Mouse (Mus musculus) lung, embryonic 15.5 days (tissue): ENCODE results near the gene Gm884. TPM values are rescaled to one million over a fixed set of nuclear protein-coding genes. Genes with fewer than 3 reads are reported as not detected.

Experiments used
- ATAC-seq: fragments of 200-750 bp; cut with Nextera tagmentation; 2 replicates; pipeline ENCODE4 v1.8.0; 2017; ENCODE audit warnings: moderate number of reproducible peaks, borderline replicate concordance; ENCODE audit not compliant: low FRiP score, low TSS enrichment; ENCODE audit errors: extremely low read depth
- H3K27ac ChIP-seq: fragments of 300-500 bp; sonication (generic); 2 replicates; pipeline ENCODE4 v1.5.1; 2015; ENCODE audit warnings: moderate library complexity, mild to moderate bottlenecking, inconsistent platforms
- H3K27me3 ChIP-seq: fragments of 300-500 bp; sonication (generic); 2 replicates; pipeline ENCODE4 v1.6.1; 2015; ENCODE audit warnings: inconsistent platforms
- H3K36me3 ChIP-seq: fragments of 300-500 bp; sonication (generic); 2 replicates; pipeline ENCODE4 v1.6.1; 2015; ENCODE audit warnings: inconsistent platforms
- H3K4me1 ChIP-seq: fragments of 300-500 bp; sonication (generic); 2 replicates; pipeline ENCODE4 v1.6.1; 2015; ENCODE audit warnings: inconsistent platforms
- H3K4me2 ChIP-seq: fragments of 300-500 bp; sonication (generic); 2 replicates; pipeline ENCODE4 v1.6.1; 2015; ENCODE audit warnings: inconsistent platforms, mild to moderate bottlenecking, moderate library complexity
- H3K4me3 ChIP-seq: fragments of 300-500 bp; sonication (generic); 2 replicates; pipeline ENCODE4 v1.5.1; 2015; ENCODE audit warnings: mild to moderate bottlenecking, inconsistent platforms
- H3K9ac ChIP-seq: fragments of 300-500 bp; sonication (generic); 2 replicates; pipeline ENCODE4 v1.6.1; 2015; ENCODE audit warnings: inconsistent platforms
- H3K9me3 ChIP-seq: fragments of 300-500 bp; sonication (generic); 2 replicates; pipeline ENCODE4 v1.6.1; 2016; ENCODE audit warnings: inconsistent platforms
- WGBS: fragments of 180-500 bp; shearing (Covaris S2); methylation state at CpG from one replicate; pipeline ENCODE4 v1.1.7; 2015; 5-methylcytosine and 5-hydroxymethylcytosine counted together
- polyA plus RNA-seq: library from polyadenylated mRNA; unstranded; fragments of >200 nt; fragmentation: Nextera tagmentation; extraction: Ambion mirVana; gene quantifications from 2 replicates; pipeline ENCODE4 v1.2.1, GENCODE M21; 2015

Gm884 gene
- not detected in 2 replicates for polyA plus RNA-seq

DNA sequence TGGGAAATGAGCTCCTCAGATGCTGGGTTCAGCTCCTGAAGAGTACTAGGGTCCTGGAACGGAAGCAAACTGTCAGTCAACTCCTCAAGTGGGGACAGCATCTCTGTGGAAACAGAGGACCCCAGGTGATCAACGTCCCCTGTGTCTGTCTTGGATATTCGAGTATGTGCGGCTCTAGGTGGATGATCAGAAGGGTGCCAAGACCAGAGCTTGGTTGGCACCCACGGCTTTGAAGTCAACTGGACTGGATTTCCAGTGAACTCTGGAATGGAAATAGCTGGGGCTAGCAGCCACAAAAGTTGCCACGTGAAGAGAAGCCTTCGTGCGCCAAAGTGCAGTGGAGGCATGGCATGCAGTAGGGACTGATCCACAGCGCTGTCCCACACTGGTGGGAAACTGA, at the start of gene Gm884:
Gm884 (minus strand) TSS at position 101 of the 400 bp plus-strand sequence.
- H3K27ac ChIP-seq = no peak within 1 kb of the TSS
- H3K9me3 ChIP-seq = no peaks in the 10 kb centered on the region
- WGBS = 76% methylated on average over 9 of the region's 9 CpGs

DNA sequence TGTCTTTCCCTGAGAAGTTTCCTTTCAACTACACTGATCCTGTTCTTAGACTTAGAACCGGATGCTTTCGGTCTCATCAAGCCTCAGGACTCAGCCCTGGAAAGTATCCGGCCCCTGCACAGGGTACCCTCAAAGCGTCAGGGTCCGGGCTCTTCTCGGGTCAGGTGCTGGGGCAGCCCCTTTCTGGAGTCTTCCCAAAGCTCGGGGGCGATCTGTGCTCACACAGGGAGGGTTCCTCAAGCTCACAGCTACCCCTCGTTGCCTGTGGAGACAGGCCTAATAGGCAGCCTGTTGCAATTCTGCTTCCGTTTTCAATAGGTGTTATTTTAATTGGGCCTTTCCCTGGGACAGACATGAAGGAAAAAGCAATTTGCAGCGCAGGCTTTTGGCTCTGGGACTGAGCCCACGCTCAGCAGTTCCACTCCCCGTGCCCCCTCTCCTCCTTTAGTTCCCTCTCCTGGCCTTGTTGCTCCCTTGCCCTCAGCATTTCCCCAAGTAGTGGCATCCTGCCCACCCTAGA, 46.0 kb upstream of the Gm884 start:
- Histone ChIP-seq H3K27ac (no peak overlapping the region), H3K4me1 (no peaks in the 10 kb centered on the region), H3K9ac (no peak overlapping the region), H3K27me3 (no peaks in the 10 kb centered on the region), H3K4me3 (no peak overlapping the region), H3K36me3 (no peaks in the 10 kb centered on the region), H3K4me2 (no peak overlapping the region), H3K9me3 (no peaks in the 10 kb centered on the region)
- WGBS = 53% methylated on average over 13 of the region's 13 CpGs
- no peak for ATAC-seq

More for the DNA sequence above, at the start of gene Gm884:
- H3K36me3 ChIP-seq = no peaks in the 10 kb centered on the region
- H3K4me1 ChIP-seq = no peaks in the 10 kb centered on the region
- no peak for ATAC-seq
- no peaks in the 10 kb centered on the region for H3K27me3 ChIP-seq
- H3K4me2 ChIP-seq = no peak within 1 kb of the TSS
- no peak within 1 kb of the TSS for H3K4me3 ChIP-seq
- no peak within 1 kb of the TSS for H3K9ac ChIP-seq

DNA sequence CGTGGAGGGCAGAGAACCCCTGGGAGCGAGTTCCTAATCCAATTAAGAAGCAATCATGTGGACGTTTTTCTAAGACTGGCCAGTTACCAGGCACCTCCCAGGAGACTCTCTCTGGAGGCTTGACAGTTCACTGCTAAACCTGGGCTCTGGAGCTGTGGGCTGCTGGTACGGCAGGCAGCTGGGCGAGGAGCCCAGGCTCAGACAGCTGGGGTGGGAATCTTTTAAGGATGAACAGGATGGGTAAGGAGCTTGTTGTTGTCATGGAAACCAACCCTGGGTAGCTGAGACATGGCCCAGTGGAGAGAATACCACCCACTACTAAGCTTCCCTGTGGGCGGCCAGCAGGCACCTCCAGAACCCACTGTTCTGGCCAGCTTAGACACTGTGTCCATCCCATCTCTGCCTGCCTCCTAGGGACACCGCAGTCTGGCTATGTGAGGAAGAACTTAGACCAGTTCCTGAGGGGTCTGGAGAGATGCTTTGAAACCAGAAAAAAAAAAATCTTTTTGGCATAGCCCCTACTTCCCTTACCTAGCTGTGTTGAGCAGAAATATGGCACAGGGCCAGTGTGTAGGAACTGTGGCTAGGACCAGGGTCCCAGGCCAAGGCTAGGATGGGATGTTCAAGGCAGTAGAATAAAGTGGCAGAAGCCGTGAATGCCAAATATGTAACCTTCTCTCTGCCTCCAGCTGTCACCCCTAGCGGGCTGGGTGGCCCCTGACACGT, 45.4 kb upstream of the Gm884 start:
- no peak overlapping the region for H3K4me3 ChIP-seq
- no peaks in the 10 kb centered on the region for H3K4me1 ChIP-seq
- H3K9ac ChIP-seq = no peak overlapping the region
- H3K27ac ChIP-seq = no peak overlapping the region
- no peaks in the 10 kb centered on the region for H3K9me3 ChIP-seq
- no peak for ATAC-seq
- H3K36me3 ChIP-seq = no peaks in the 10 kb centered on the region
- WGBS = 38% methylated on average over 10 of the region's 10 CpGs
- H3K27me3 ChIP-seq = no peaks in the 10 kb centered on the region
- H3K4me2 ChIP-seq = no peak overlapping the region

DNA sequence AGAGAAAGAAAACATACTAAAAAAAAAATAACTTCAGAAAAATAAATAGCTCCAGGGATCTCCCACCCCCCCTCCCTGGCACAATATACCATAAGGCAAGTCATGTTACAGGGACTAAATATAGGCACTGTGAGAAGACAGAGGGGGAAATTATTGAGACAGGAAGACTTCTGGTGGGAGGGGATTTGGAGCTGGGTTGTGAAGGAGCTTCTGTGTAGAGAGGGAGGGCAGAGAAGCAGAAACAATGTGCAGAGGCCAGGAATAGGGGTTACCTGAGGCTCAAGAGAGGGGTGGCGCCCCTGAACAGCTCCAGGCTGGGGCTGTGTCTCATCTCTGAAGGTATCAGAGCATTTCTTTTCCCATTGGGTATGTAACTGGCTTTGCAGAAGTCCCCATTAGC, 44.8 kb upstream of the Gm884 start:
- no peaks in the 10 kb centered on the region for H3K9me3 ChIP-seq

DNA sequence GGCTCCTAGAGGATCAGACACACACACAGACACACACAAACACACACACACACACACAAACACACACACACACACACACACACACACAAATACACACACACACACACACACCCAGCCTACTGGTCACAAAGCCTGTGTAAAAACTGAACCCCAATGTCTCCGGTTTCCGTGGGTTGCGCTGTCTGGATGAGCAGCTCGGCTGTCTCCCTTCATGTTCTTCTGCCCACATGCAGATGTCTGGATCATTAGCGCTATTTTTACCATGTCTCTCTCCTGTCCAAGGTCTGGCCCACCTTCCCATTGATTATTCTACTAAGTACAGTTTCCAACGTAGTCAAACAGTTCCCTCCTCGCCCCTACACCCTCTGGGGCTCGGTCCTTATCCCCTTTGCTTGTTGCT, 42.2 kb upstream of the Gm884 start:
- 84% methylated on average over 8 of the region's 8 CpGs for WGBS
- no peak overlapping the region for H3K27ac ChIP-seq
- no peak overlapping the region for H3K9ac ChIP-seq
- H3K4me1 ChIP-seq = no peaks in the 10 kb centered on the region
- H3K36me3 ChIP-seq = no peaks in the 10 kb centered on the region
- no peak overlapping the region for H3K4me2 ChIP-seq
- no peaks in the 10 kb centered on the region for H3K27me3 ChIP-seq
- H3K9me3 ChIP-seq = no peaks in the 10 kb centered on the region
- ATAC-seq = no peak
- no peak overlapping the region for H3K4me3 ChIP-seq

More for the DNA sequence above, 44.8 kb upstream of the Gm884 start:
- Histone ChIP-seq H3K4me1 (no peaks in the 10 kb centered on the region), H3K27me3 (no peaks in the 10 kb centered on the region), H3K36me3 (no peaks in the 10 kb centered on the region), H3K27ac (no peak overlapping the region), H3K4me2 (no peak overlapping the region), H3K4me3 (no peak overlapping the region), H3K9ac (no peak overlapping the region)
- 38% methylated on average over 1 of the region's 1 CpGs for WGBS
- no peak for ATAC-seq

DNA sequence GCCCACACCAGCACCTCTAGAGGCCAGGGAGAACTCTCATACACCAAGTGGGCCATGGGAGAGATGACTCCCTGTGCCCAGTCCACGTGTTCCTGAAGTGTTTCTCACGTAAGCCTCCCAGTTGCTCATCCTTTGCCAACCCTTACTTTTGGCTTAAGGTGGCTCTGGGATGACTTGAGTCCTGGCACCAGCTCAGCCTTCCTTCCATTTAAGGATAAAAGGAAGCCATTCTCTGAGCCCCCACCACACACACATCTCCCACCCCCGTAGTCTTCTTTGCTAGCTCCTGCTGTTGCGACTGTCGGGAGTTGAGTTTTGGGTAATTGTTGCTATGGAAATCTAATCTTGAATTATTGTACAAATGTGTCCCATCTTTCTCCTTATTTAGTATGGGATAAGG, 41.6 kb upstream of the Gm884 start:
- no peak for ATAC-seq
- WGBS = 75% methylated on average over 5 of the region's 5 CpGs
- no peaks in the 10 kb centered on the region for H3K4me1 ChIP-seq

DNA sequence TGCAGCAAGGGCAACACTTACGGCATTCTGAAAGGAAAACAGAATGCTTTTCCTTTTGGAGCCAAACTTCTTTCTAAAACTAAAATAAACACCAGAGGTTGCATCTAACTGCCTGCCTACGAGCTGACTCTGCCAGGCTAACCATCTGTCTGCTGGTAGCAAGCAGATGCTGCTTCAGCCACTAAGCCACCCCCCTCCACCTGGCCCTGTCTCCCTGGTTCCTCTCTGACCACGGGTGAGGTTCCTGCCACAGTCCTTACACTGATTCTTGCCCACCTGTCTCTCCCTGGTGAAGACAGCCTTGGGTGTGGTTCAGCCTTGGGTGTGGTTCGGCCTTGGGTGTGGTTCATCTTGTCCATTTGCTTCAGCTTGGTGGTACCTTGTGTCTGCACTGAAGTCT, 40.9 kb upstream of the Gm884 start:
- H3K27ac ChIP-seq = no peak overlapping the region
- H3K27me3 ChIP-seq = no peaks in the 10 kb centered on the region
- no peaks in the 10 kb centered on the region for H3K36me3 ChIP-seq
- H3K9me3 ChIP-seq = no peaks in the 10 kb centered on the region
- no peak overlapping the region for H3K4me2 ChIP-seq
- no peak overlapping the region for H3K4me3 ChIP-seq
- no peak for ATAC-seq
- H3K9ac ChIP-seq = no peak overlapping the region
- H3K4me1 ChIP-seq = no peaks in the 10 kb centered on the region
- 59% methylated on average over 4 of the region's 4 CpGs for WGBS

More for the DNA sequence above, 41.6 kb upstream of the Gm884 start:
- Histone ChIP-seq H3K4me2 (no peak overlapping the region), H3K36me3 (no peaks in the 10 kb centered on the region), H3K27me3 (no peaks in the 10 kb centered on the region), H3K27ac (no peak overlapping the region), H3K4me3 (no peak overlapping the region), H3K9ac (no peak overlapping the region), H3K9me3 (no peaks in the 10 kb centered on the region)

DNA sequence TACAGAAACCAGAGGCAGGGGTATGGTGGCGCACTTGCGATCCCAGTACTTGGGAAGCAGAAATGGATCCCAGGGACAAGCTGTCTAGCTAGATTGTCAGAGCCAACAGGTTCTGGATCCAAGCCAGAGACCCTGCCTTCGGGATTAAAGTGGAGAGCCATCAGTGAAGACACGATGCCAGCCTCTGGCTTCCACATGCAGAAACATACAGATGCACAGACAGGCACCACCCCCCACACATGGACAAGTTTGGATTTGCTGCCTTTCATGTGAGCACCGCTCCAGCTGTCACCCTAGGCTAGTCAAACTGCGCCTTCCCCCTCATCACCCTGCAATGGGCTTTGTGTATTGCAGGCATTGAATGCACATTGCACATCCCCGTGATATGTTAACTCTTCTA, 37.2 kb upstream of the Gm884 start:
- no peak for ATAC-seq
- H3K36me3 ChIP-seq = no peaks in the 10 kb centered on the region
- H3K9me3 ChIP-seq = no peaks in the 10 kb centered on the region
- no peak overlapping the region for H3K27ac ChIP-seq
- peaks cover 26% of the 10 kb centered on the region for H3K27me3 ChIP-seq
- no peak overlapping the region for H3K4me2 ChIP-seq
- 84% methylated on average over 7 of the region's 7 CpGs for WGBS
- H3K4me3 ChIP-seq = no peak overlapping the region
- no peaks in the 10 kb centered on the region for H3K4me1 ChIP-seq
- no peak overlapping the region for H3K9ac ChIP-seq

DNA sequence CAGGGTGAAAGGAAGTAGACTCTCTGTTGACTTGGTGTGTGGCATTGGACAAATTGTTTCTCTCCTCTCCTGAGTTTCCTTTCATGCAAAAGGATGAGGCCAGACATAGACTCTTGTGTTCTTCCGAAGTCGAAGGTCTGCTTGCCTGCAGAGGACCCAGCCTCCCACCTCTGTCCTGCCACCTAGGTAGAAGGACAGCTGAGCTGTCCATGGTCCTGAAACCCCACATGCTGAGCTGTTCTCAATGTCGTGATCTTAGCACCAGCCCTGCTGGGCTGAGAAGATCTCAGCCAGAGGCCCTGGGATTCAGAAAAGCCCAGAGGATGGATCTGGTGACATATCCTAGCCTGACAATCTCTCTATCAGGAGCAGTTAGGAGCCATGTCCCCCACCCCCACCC, 35.6 kb upstream of the Gm884 start:
- Histone ChIP-seq H3K4me2 (no peak overlapping the region), H3K27ac (no peak overlapping the region), H3K36me3 (no peaks in the 10 kb centered on the region), H3K27me3 (peaks cover 43% of the 10 kb centered on the region), H3K4me3 (no peak overlapping the region), H3K9me3 (no peaks in the 10 kb centered on the region), H3K4me1 (no peaks in the 10 kb centered on the region), H3K9ac (no peak overlapping the region)
- no peak for ATAC-seq
- 7% methylated on average over 3 of the region's 3 CpGs for WGBS

DNA sequence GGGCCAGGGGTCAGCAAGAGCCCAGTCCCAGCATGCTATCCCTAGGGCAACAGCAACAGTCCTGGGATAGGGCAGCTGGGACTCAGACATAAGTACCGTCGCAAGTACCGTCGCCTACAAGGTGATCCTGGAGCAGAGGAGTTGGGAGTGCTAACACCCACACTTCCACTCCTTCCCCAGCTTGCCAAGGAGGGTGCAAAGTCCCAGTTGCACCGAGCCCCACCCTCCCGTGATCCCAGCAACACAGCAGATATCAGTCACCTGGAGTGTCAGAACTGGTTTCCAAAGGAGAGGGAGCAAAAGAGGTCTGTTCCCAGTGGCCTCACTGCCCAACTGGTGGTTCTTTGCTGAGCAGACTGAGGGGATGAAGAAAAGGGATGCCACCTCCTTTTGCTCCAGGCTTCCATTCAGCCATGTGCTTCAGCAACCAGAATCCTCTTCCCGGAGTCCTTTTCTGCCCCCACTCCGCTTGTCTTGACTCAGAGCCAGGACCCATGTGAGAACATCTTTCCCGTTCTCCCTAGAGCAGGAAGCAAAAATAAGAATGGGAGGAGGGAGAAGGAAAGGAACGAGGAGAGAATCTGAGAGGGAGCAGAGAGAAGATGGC, 32.5 kb upstream of the Gm884 start:
- no peak for ATAC-seq
- Histone ChIP-seq H3K4me2 (no peak overlapping the region), H3K4me1 (peaks cover 13% of the 10 kb centered on the region), H3K9me3 (no peaks in the 10 kb centered on the region), H3K36me3 (no peaks in the 10 kb centered on the region), H3K4me3 (no peak overlapping the region), H3K9ac (no peak overlapping the region), H3K27me3 (peaks cover 73% of the 10 kb centered on the region), H3K27ac (no peak overlapping the region)
- WGBS = 55% methylated on average over 10 of the region's 10 CpGs

DNA sequence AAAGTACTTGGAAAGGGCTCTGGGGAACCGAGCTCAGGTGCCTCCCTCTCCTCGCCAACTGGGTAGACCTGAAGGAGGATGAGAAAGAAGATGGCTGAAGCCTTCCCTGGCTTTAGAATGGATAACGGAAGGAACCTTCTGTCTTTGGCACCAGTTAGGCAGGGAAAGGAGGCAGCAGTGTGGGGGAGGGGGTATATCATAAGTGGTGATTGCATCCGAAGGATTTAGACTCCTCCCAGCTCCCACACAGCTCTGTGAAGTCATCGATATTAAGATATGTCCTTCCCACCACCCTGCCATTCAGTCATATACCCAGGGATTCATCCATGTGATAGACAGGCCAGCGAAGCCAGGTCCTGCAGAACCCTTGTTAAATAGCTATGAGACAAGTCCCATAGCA, 30.5 kb upstream of the Gm884 start:
- 77% methylated on average over 6 of the region's 6 CpGs for WGBS
- no peak for ATAC-seq
- Histone ChIP-seq H3K4me3 (no peak overlapping the region), H3K4me2 (no peak overlapping the region), H3K9ac (no peak overlapping the region), H3K36me3 (no peaks in the 10 kb centered on the region), H3K27ac (no peak overlapping the region), H3K27me3 (peaks cover 94% of the 10 kb centered on the region), H3K9me3 (no peaks in the 10 kb centered on the region), H3K4me1 (peaks cover 13% of the 10 kb centered on the region)

DNA sequence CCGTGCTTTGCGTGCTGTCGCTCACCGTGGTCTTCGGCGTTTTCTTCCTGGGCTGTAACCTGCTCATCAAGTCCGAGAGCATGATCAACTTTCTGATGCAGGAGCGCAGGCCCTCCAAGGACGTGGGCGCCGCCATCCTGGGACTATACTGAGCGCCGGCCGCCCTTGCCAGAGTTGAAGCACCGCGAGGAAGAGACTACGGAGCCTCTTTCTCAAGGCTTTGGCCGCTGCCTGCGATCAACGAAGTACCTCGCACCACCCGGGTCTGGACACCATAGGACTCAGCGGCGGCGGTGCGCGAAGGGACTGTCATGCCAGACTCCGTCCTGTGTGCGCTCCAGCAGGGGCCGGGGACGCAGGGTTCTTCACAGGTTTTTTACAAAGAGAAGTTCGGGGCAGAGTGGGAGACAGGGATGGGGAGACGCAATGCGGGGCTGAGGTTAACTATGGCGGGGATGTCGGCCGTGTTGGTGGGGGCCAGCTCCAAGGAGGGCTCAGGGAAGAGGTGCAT, 29.1 kb upstream of the Gm884 start:
- peak overlapping the region; percentile 35 for H3K4me3 ChIP-seq
- peaks cover 13% of the 10 kb centered on the region for H3K4me1 ChIP-seq
- ATAC-seq = no peak
- H3K9ac ChIP-seq = no peak overlapping the region
- no peaks in the 10 kb centered on the region for H3K36me3 ChIP-seq
- H3K9me3 ChIP-seq = no peaks in the 10 kb centered on the region
- 2% methylated on average over 37 of the region's 37 CpGs for WGBS
- H3K27me3 ChIP-seq = peaks cover 90% of the 10 kb centered on the region
- peak overlapping the region; percentile 55 for H3K4me2 ChIP-seq
- no peak overlapping the region for H3K27ac ChIP-seq
